Mouse (Mus musculus) activated CD4-positive, CD25-positive, alpha-beta regulatory T cell (primary cell): ENCODE measurements around the gene Gbp4. TPM values are rescaled to one million over a fixed set of nuclear protein-coding genes. Genes with fewer than 3 reads are reported as not detected.

Experiments used
- polyA plus RNA-seq, 2 experiments: library from polyadenylated mRNA; unstranded; fragments of 100-300 nt; shearing (Covaris generic); gene quantifications; one replicate each; pipeline ENCODE4 v1.2.1; 2017

The Gbp4 gene
- polyA plus RNA-seq, result 100 to 1,000 TPM; 292 to 360 TPM

GRCm38 (mm10) chr5:105139409-105140088 is at the start of gene Gbp4, which contains the start of the genes Gbp9 and Gbp8:
TSS of gene Gbp4 (minus strand) at chr5:105139586.
TSS of gene Gbp9 (minus strand) at chr5:105139539.
TSS of gene Gbp8 (minus strand) at chr5:105139540.

Other genes starting within 250 kb of the Gbp4 start
- gene Abcg3, start 156.9 kb downstream of the Gbp4 start, polyA plus RNA-seq, result 10 to 100 TPM; 21.7 to 34.0 TPM
- 100 to 1,000 TPM; 139 to 163 TPM for gene Gbp9, start within 50 bp of the Gbp4 start, polyA plus RNA-seq
- gene Gbp8, start within 50 bp of the Gbp4 start, polyA plus RNA-seq, result 100 to 1,000 TPM in 1 of 2 experiments, 10 to 100 TPM in 1; 65.1 to 102 TPM
- 100 to 1,000 TPM in 1 of 2 experiments, 10 to 100 TPM in 1; 85.7 to 108 TPM for gene Gbp10, start 99.9 kb upstream of the Gbp4 start, polyA plus RNA-seq
- 10 to 100 TPM in 1 of 2 experiments, 1 to 10 TPM in 1; 4.3 to 14.0 TPM for gene Gm43302, start 154.1 kb upstream of the Gbp4 start, polyA plus RNA-seq
- gene Gbp6, start 154.1 kb upstream of the Gbp4 start, polyA plus RNA-seq, result 100 to 1,000 TPM; 203 to 340 TPM